Mouse (Mus musculus) midbrain, embryonic 14.5 days (tissue): ENCODE measurements around the gene Srl. TPM values are rescaled to one million over a fixed set of nuclear protein-coding genes. Genes with fewer than 3 reads are reported as not detected.
"Not testable (repeated sequence)": the region's sequence is repeated elsewhere in the genome, so short reads cannot be mapped to it uniquely, and the experiment has no call there.

Experiments
- ATAC-seq: fragments of 200-750 bp; cut with Nextera tagmentation; 2 replicates; pipeline ENCODE4 v1.8.0; 2017; ENCODE audit warnings: moderate number of reproducible peaks, moderate library complexity; ENCODE audit not compliant: low FRiP score, low TSS enrichment
- DNase-seq: peaks from one replicate; pipeline ENCODE4 v3.0.0-alpha.2; 2015
- H3K27ac ChIP-seq: fragments of 300-500 bp; sonication (generic); replicated peaks from 2 replicates; pipeline ENCODE4 v1.5.1; 2014; ENCODE audit warnings: mild to moderate bottlenecking, low read depth, low read length, moderate library complexity
- H3K27me3 ChIP-seq: fragments of 300-500 bp; sonication (generic); 2 replicates; pipeline ENCODE4 v1.6.1; 2014; ENCODE audit warnings: low read length, control low read depth, mixed read lengths; ENCODE audit not compliant: control insufficient read depth, insufficient read depth
- H3K36me3 ChIP-seq: fragments of 300-500 bp; sonication (generic); 2 replicates; pipeline ENCODE4 v1.6.1; 2014; ENCODE audit warnings: low read length, control low read depth; ENCODE audit not compliant: control insufficient read depth, insufficient read depth
- H3K4me1 ChIP-seq: fragments of 300-500 bp; sonication (generic); 2 replicates; pipeline ENCODE4 v1.6.1; 2014; ENCODE audit warnings: mild to moderate bottlenecking, antibody characterized with exemption, low read length, control low read depth; ENCODE audit not compliant: control insufficient read depth, insufficient read depth
- H3K4me2 ChIP-seq: fragments of 300-500 bp; sonication (generic); 2 replicates; pipeline ENCODE4 v1.6.1; 2014; ENCODE audit warnings: mild to moderate bottlenecking, low read length, moderate library complexity
- H3K4me3 ChIP-seq: fragments of 300-500 bp; sonication (generic); replicated peaks from 2 replicates; pipeline ENCODE4 v1.5.1; 2014; ENCODE audit warnings: low read depth, low read length
- H3K9ac ChIP-seq: fragments of 300-500 bp; sonication (generic); replicated peaks from 2 replicates; pipeline ENCODE4 v1.6.1; 2014; ENCODE audit warnings: mild to moderate bottlenecking, low read length, moderate library complexity
- H3K9me3 ChIP-seq: fragments of 300-500 bp; sonication (generic); 2 replicates; pipeline ENCODE4 v1.6.1; 2016; ENCODE audit warnings: low read length, control low read depth, mixed read lengths; ENCODE audit not compliant: control insufficient read depth
- WGBS: fragments of 180-500 bp; shearing (Covaris S2); extraction: QIAGEN DNeasy Blood & Tissue Kit; methylation state at CpG from one replicate; pipeline ENCODE4 v1.1.7; 2014; 5-methylcytosine and 5-hydroxymethylcytosine counted together
- polyA plus RNA-seq: library from polyadenylated mRNA; unstranded; fragments of >200 nt; fragmentation: Nextera tagmentation; extraction: Ambion mirVana; gene quantifications from 2 replicates; pipeline ENCODE4 v1.2.1, GENCODE M21; 2014

Srl gene
- polyA plus RNA-seq, 1 experiment from 2014 or later = 25.7 TPM

DNA sequence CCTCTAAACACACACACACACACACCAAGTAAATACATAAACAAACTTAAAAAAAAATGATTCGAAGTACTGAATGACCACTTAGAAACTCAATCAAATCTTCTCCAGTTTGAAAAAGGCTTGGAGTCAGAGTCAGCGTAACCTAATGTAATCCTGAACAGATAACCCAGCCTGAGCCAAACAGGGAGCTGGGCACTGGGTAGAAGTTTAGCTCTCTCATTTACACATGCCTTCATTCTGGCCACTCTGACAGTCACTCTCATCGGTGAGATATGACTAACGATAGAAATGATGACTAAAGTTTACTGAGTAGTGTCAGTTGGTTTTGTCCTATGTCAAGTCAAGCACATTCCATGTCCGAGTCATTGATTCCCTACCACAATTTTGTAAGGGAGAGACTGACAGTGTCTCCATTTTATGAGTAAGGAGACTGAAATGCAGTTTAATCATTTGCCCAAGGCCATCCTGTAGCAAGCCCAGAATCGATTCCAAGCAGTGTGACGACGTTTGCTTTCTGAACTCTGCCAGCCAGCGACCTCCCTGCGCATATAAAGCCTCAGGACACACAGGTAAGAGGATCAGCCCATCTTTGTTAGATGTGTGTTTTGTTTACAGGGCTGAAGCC, 63.9 kb downstream of the Srl start:
- no peak overlapping the region for H3K27ac ChIP-seq
- H3K4me1 ChIP-seq = peaks cover 6% of the 10 kb centered on the region; the same call in 1 of the 2 replicates
- no peaks in the 10 kb centered on the region for H3K27me3 ChIP-seq
- H3K4me3 ChIP-seq = no peak overlapping the region
- ATAC-seq = no peak
- no peak overlapping the region for H3K9ac ChIP-seq
- peaks cover 4% of the 10 kb centered on the region; the same call in 1 of the 2 replicates for H3K36me3 ChIP-seq
- no peak overlapping the region for H3K4me2 ChIP-seq
- H3K9me3 ChIP-seq = no peaks in the 10 kb centered on the region
- no peak for DNase-seq
- WGBS = 88% methylated on average over 10 of the region's 10 CpGs

DNA sequence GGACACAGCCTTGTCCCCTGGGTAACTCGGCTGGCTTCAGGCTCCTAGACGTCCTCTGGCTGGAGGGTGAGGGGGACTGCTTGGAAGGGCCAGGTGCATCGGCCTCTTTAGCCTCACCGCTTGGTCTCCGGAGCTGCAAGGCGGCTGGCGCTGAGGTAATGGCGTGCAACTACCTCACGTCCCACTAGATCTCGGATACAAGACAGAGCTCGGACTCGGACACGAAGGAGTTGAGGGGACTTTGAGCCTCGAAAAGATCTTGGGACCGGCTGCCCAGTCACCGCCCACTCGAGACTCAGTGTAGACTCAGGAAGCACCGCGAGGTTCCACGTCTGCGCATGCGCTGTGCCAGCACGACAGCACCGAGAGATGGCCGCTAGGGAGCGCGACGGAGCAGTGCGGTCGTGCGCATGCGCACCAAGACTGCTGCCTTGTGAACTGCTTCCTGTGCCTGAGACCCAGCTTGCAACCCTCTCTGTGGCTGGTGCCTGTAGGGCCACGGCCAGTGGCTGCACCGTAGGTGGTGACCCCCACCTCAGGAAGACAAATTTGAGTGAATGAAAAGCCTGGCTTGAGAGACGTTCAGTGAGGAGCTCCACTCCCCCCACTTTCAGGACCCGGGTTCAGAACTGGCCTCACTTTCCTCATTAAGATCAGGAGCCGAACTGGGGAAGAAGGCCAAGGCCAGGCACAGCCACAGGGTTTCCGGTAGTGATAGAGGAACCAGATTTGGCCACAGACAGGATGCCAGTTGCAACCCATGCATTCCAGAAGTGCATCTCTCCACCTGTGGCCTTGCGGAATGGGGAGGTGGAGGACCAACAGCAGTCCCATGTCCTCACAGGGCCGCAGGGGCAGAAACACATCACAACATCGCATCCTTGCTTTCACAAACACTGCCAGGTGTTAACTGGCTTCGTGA, 66.5 kb downstream of the Srl start:
- Histone ChIP-seq H3K36me3 (no peaks in the 10 kb centered on the region), H3K4me1 (peaks cover 6% of the 10 kb centered on the region; the same call in 1 of the 2 replicates), H3K4me2 (peak overlapping the region; percentile 80), H3K27me3 (no peaks in the 10 kb centered on the region), H3K4me3 (peak overlapping the region; percentile 55), H3K27ac (peak overlapping the region; percentile 62), H3K9ac (peak overlapping the region; percentile 69), H3K9me3 (no peaks in the 10 kb centered on the region)
- 17% methylated on average over 42 of the region's 42 CpGs for WGBS
- peak; percentile 89 for ATAC-seq
- peak; percentile 95 for DNase-seq

DNA sequence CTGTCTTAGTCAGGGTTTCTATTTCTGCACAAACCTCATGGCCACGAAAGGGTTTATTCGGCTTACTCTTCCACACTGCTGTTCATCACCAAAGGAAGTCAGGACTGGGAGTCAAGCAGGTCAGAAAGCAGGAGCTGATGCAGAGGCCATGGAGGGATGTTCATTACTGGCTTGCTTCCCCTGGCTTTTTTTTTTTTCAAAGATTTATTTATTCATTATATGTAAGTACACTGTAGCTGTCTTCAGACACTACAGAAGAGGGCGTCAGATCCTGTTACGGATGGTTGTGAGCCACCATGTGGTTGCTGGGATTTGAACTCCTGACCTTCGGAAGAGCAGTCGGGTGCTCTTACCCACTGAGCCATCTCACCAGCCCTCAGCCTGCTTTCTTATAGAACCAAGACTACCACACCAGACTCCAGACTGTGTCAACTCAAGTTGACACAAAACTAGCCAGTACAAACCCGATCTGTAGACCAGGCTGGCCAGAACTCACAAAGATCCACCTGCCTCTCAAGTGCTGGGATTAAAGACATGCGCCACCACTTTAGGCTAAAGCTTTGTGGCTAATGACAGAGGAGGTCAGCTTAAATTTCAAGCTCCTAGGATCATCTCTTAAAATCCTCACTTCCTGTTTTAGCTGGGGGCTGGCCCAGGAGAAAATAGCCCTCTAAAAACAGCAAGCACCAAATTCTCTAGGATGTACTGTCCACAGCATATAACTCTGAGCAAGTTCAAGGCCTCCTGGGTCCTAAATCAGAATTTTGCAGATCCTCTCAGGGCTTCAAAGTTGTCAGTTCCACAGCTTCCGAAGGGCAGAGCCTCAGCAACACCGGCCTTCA, 67.4 kb downstream of the Srl start:
- H3K36me3 ChIP-seq, H3K4me1 ChIP-seq, DNase-seq, H3K9me3 ChIP-seq, ATAC-seq, H3K27me3 ChIP-seq: not testable (repeated sequence)
- 74% methylated on average over 10 of the region's 10 CpGs for WGBS
- peak overlapping the region; percentile 80 for H3K4me2 ChIP-seq
- peak overlapping the region; percentile 62 for H3K27ac ChIP-seq
- peak overlapping the region; percentile 69 for H3K9ac ChIP-seq
- H3K4me3 ChIP-seq = peak overlapping the region; percentile 55

DNA sequence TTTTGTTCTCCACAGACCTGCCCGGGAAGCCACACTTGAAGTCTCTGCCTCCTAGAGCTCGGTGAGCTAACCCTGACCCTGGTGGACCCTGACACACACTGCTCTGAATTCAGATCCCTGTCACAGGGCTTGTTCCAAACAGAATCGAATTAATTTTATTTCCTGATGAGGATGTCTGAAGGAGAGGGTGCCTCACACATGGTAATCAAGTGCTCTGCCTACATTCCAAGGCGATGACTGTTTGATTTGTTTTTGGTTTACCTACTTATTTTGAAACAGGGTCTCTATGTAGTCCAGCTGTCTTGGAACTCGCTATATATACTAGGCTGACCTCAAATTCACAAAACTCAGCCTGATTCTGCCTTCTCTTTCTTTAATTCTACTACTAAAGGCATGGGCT, 68.4 kb downstream of the Srl start:
- Histone ChIP-seq H3K4me2 (no peak overlapping the region), H3K9ac (no peak overlapping the region), H3K27ac (no peak overlapping the region), H3K27me3 (no peaks in the 10 kb centered on the region), H3K4me1 (peaks cover 6% of the 10 kb centered on the region; the same call in 1 of the 2 replicates), H3K4me3 (no peak overlapping the region), H3K9me3 (no peaks in the 10 kb centered on the region), H3K36me3 (no peaks in the 10 kb centered on the region)
- ATAC-seq = no peak
- no peak for DNase-seq
- WGBS = 60% methylated on average over 5 of the region's 5 CpGs

DNA sequence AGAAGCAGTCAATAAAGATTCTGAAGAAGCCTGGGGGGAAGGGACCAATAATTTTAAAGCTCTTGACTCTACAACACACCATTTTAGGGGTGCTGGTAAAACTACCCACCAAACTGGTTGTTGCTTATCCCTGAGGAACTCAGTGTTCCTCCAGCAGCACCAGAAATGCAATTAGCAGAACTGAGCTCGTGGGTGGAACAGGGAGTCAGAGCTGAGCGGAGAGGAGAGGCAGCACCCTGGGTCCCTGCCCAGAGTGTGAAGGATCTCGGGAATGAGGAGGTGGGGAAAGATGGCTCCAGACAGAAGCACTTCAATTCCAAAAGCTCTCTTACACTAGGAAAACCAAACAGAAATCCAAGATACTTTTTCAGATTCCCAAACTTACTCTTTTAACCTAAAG, 68.9 kb downstream of the Srl start:
- DNase-seq (no peak), ATAC-seq (no peak)
- H3K36me3 ChIP-seq = no peaks in the 10 kb centered on the region
- no peak overlapping the region for H3K27ac ChIP-seq
- 69% methylated on average over 3 of the region's 3 CpGs for WGBS
- H3K9ac ChIP-seq = no peak overlapping the region
- H3K4me1 ChIP-seq = peaks cover 6% of the 10 kb centered on the region; the same call in 1 of the 2 replicates
- H3K9me3 ChIP-seq = no peaks in the 10 kb centered on the region
- no peak overlapping the region for H3K4me3 ChIP-seq
- no peak overlapping the region for H3K4me2 ChIP-seq
- H3K27me3 ChIP-seq = no peaks in the 10 kb centered on the region

DNA sequence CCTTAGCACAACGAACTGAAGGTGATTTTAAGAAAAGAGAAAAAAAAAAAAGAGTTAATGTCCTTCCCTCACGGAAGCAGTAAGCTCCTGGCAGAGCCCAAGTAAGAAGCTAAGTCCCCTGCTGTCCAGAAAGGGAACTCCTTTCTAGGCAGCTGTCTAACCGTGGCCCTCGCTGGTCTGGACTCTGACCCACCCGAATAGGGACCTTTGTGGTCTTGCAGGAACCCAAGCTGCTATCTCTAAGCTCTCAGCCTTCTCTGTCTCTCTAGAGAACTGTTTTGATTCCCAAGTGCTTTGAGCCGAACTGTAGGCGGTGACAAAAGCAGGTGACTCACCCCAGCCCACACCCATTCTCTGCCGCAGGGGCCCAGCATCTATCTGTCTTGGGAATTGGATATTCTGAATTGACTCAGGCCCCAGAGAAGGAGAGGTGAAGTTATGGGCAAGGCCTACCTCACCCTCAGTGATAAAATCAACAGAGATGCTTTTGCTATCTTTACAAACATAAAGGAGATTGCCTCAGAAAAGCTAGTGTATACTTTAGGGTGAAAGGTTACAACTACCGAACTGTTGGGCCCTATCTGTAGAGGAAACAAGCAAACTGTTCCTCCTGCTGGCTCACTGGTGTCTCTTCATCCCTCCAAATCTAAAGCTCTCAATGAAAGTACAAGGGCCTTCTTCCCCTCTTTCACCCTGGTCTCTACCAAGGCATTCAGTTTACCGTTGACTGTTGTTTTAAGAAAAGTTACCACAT, 71.8 kb downstream of the Srl start:
- H3K4me1 ChIP-seq = peaks cover 5% of the 10 kb centered on the region; the same call in 1 of the 2 replicates
- H3K9ac ChIP-seq = no peak overlapping the region
- no peaks in the 10 kb centered on the region for H3K9me3 ChIP-seq
- no peak overlapping the region for H3K4me3 ChIP-seq
- H3K27me3 ChIP-seq = no peaks in the 10 kb centered on the region
- DNase-seq (no peak), ATAC-seq (no peak)
- no peaks in the 10 kb centered on the region for H3K36me3 ChIP-seq
- H3K4me2 ChIP-seq = no peak overlapping the region
- 73% methylated on average over 10 of the region's 10 CpGs for WGBS
- H3K27ac ChIP-seq = no peak overlapping the region

DNA sequence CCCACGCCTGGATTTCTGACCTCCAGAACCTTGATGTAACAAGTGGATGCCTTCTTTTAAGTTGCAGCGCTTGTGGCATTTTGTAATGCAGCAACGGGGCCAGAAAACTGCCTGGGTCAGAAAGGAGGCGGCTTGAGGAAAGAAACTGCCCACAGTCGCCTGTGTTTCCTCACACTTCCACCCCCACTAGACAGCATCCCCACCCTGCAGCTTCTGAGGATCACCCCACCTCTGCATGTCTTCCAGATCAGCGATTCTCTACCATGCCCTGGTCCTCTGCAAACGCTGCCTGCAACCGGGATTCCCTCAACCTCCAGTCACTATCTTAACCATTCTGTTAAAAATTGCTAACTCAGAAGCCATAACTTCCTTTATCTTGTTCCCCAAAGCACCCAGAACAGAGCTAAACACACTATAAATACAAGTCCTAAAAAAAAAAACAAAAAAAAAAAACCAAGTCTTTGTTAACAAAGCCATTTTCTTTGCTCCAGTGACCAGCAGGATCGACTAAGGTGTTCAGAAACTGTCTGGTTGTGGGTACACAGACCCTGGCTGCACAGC, 77.0 kb downstream of the Srl start:
- H3K27me3 ChIP-seq = no peaks in the 10 kb centered on the region
- H3K9ac ChIP-seq = no peak overlapping the region
- H3K9me3 ChIP-seq = no peaks in the 10 kb centered on the region
- 80% methylated on average over 9 of the region's 9 CpGs for WGBS
- no peaks in the 10 kb centered on the region for H3K4me1 ChIP-seq
- H3K4me3 ChIP-seq = no peak overlapping the region
- H3K36me3 ChIP-seq = no peaks in the 10 kb centered on the region
- DNase-seq (no peak), ATAC-seq (no peak)
- no peak overlapping the region for H3K27ac ChIP-seq
- H3K4me2 ChIP-seq = no peak overlapping the region

DNA sequence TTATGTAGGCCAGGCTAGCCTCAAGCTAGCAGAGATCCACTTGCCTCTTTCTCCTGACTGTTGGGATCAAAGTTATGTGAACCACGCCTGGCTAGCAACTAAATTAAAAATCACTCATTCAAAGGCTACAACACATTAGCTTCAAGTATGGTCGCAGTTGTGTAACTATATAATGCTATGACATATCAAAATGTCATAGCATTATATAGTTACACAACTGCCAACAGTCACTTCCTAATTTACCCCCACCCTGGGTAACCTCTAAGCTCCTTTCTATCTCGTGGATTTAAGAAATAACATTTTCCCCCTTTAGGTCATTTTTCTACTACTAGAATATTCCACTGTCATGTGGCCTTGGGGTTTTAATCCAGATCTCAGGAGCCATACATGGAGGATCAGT, 83.7 kb downstream of the Srl start:
- no peak overlapping the region for H3K4me2 ChIP-seq
- ATAC-seq (no peak), DNase-seq (no peak)
- WGBS = 87% methylated on average over 3 of the region's 3 CpGs
- H3K9me3 ChIP-seq = no peaks in the 10 kb centered on the region
- H3K27ac ChIP-seq = no peak overlapping the region
- H3K9ac ChIP-seq = no peak overlapping the region
- no peak overlapping the region for H3K4me3 ChIP-seq
- H3K27me3 ChIP-seq = no peaks in the 10 kb centered on the region
- no peaks in the 10 kb centered on the region for H3K4me1 ChIP-seq
- no peaks in the 10 kb centered on the region for H3K36me3 ChIP-seq
